Mouse (Mus musculus) lung, adult 2 months (tissue): Measurements from ENCODE around the gene Car11.

ENCODE experiments used
- CTCF ChIP-seq: fragments of 200-500 bp; IDR thresholded peaks from 2 replicates; pipeline ENCODE4 v1.5.1; 2011; ENCODE audit warnings: mild to moderate bottlenecking, low read length, control low read depth; ENCODE audit not compliant: insufficient read depth
- POLR2A ChIP-seq: fragments of 200-500 bp; IDR thresholded peaks from 2 replicates; pipeline ENCODE4 v1.6.1; 2011; ENCODE audit warnings: low read depth, mild to moderate bottlenecking, control low read depth, low read length, borderline replicate concordance; ENCODE audit errors: extremely low read depth

DNA sequence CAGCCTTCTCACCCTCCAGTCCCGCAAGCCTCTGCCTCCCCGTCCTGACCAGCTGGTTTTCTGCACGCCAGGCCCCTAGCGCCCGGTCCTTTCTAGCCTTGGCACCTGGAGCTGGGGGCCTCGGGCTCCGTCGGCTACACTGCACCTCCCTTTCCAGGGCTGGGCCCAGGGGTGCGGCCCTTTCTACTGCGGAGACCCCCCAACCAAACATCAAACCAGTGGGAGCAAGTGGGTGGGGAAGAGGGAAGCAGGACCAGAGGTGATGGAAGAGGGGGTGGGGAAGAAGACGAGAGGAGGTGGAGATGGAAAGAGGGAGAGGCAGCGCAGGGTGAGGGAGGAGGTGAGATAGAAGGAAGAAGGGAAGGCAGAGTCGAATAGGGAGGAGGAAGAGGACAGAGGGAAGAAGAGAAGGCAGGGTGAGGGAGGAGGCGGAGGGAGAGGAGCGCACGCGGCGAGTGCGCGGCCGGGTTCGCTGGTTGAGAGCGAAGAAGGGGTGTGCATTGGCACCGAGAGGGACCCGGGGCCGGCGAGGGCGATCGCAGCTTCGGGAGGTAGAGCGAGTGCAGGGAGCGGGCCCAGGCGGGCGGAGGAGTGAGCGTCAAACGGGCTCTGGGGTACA, at the start of gene Car11:
- TF ChIP-seq CTCF (no peak), POLR2A (no peak)
